Mouse (Mus musculus) left cerebral cortex, adult 2 months (tissue): Measurements from ENCODE around the gene Speg. TPM values are rescaled to one million over a fixed set of nuclear protein-coding genes. Genes with fewer than 3 reads are reported as not detected.

Experiments
- DNase-seq, 2 experiments: peaks; one replicate each; pipeline ENCODE4 v3.0.0; 2021 to 2022; ENCODE audit warnings: low spot score in 2 of 2, mixed read lengths in 1 of 2; ENCODE audit errors: extremely low spot score in 1 of 2
- H3K27ac ChIP-seq: fragments of 200-600 bp; 2 replicates; pipeline ENCODE4 v1.8.1; 2022
- H3K4me3 ChIP-seq: fragments of 200-600 bp; 2 replicates; pipeline ENCODE4 v1.8.1; 2022
- CTCF ChIP-seq: fragments of 200-600 bp; IDR thresholded peaks from 2 replicates; pipeline ENCODE4 v1.8.1; 2022; ENCODE audit warnings: antibody characterized with exemption, mild to moderate bottlenecking, moderate library complexity
- intact Hi-C: fragments of 180-260 bp; cut with DNase I; formaldehyde crosslinking; loops from one replicate; pipeline ENCODE4 v1.15.1; 2025
- total RNA-seq, 2 experiments: library from RNA; stranded (reverse); gene quantifications; 2 replicates each; pipeline ENCODE4 v1.2.3; 2021

Gene Speg
- total RNA-seq, 2 experiments from 2014 or later = 199 to 215 TPM

DNA sequence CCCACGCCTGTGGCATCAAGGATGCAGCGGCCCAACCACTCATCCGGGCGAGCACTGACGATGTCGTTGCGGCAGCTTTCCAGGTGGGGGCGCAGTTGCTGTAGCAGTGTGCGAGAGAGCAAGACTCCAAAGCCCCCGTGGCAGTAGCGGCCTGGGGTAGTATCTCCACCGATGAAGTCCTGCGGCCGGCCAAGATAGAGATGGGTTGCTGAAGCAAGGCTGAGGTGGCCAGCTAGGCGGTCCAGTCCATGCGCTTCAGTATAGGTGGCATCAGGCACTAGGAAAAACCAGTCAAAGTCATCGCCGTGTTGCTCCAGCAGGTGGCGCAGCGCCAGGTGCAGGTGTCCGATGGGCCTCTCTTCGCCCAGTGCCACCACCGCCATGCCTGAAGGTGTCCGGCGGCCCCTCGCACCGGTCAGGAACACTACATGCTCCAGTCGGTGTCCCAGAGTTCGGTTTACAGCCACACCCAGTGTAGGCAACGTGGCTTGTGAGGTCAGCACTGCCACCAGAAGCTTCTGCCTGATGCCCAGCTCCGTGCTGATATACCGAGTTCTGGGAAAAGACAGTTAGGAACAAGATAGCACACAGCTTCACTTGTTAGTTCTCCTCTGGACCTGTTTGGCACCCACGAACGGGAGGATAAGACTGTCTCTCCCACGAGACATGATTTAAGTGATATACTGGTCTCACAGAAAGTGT, 102.3 kb downstream of the Speg start:
- DNase-seq = peak; percentile 81 to 84
- peak; percentile 81 for TF ChIP-seq CTCF
- intact Hi-C loops = loop anchor here (5.0 kb wide), 1 partner anchor 90 kb away; no protein-coding TSS in a partner anchor
- Histone ChIP-seq H3K4me3 (peak overlapping the region; percentile 87), H3K27ac (no peak overlapping the region)

DNA sequence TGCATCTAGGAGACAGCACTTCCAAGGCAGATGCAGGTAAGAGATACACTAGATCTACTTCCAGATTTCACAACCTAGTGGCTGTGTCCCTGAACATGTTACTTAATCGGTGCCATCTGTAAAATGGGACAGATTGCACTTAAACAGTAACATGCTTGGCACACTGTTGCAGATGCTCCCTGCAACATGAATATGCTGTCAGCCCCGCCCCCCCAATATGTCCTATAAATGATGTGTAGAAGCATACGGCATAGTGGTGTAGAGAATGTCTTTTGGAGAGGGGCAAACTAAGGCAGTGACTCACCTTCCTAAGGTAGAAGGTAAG, 102.8 kb downstream of the Speg start:
- intact Hi-C loops = loop anchor here (2.0 to 5.0 kb wide), 4 partner anchors 81 to 119 kb away; no protein-coding TSS in a partner anchor
- DNase-seq = no peak
- peak overlapping the region; percentile 87 for H3K4me3 ChIP-seq
- H3K27ac ChIP-seq = no peak overlapping the region; the same call in 1 of the 2 replicates
- no peak for TF ChIP-seq CTCF

DNA sequence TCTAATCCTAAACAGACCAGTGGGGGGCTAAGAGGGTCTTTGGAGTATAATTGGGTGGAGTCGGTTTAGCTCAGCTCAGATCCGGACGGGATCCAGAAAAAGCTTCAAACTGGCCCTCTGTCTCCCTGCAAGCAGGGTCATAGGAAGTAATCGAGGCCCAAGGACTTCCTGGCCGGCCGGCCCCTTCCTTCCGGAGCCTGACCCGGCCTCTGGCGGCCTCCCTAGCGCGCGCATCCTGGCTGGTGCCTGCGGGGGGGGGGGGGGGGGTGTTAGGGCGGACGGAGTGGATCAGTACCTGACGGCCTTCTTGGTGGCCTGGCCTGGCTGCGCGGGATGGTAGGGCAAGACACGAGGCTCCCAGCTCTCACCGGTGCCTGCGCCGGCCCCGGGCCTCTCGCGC, 103.4 kb downstream of the Speg start:
- Histone ChIP-seq H3K27ac (peak overlapping the region; percentile 98), H3K4me3 (peak overlapping the region; percentile 87)
- TF ChIP-seq CTCF = no peak
- DNase-seq = no peak
- intact Hi-C loops = loop anchor here (2.0 to 5.0 kb wide), 4 partner anchors 80 to 118 kb away; no protein-coding TSS in a partner anchor

- H3K4me3 ChIP-seq = peak within 1 kb of the TSS; percentile 87
- DNase-seq = peak; percentile 95 to 98
- peak within 1 kb of the TSS; percentile 98 for H3K27ac ChIP-seq
- no peak for TF ChIP-seq CTCF
- intact Hi-C loops = loop anchor here (2.0 to 5.0 kb wide), 4 partner anchors 80 to 118 kb away; no protein-coding TSS in a partner anchor
Observed at GRCm38 (mm10) chr1:75478916-75479634, 104.0 kb downstream of the Speg start, which contains the start of the genes Chpf and Tmem198. Gene Chpf (minus strand): TSS chr1:75479307. Gene Tmem198 (plus strand): TSS chr1:75479532.

DNA sequence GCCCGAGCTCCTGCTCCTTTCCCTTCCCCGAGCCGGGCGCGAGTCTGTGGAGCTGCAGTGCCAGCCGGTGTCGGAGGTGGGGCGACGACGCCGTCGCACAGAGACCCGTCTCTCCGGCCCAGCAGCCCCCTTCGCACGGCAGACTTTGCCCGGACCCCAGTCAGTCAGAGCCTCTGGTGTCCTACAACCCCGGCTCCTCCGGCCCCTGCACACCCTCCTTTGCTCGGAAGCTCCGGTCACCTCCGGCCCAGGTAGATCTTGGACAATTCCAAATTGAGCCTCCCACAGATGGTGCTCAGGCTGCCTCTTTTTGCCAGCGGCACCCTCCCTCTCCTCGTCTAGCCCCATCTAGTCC, 104.5 kb downstream of the Speg start:
- H3K4me3 ChIP-seq = peak overlapping the region; percentile 87
- no peak for DNase-seq
- TF ChIP-seq CTCF = no peak
- peak overlapping the region; percentile 98 for H3K27ac ChIP-seq
- intact Hi-C loops = loop anchor here (2.0 to 5.0 kb wide), 4 partner anchors 79 to 117 kb away; no protein-coding TSS in a partner anchor

- DNase-seq = no peak
- H3K27ac ChIP-seq = peak overlapping the region; percentile 98
- no peak for TF ChIP-seq CTCF
- H3K4me3 ChIP-seq = peak overlapping the region; percentile 87
- intact Hi-C loops = loop anchor here (1.0 kb wide), 1 partner anchor 25 kb away; no protein-coding TSS in a partner anchor
Observed at GRCm38 (mm10) chr1:75480036-75480435, 104.9 kb downstream of the Speg start.

- Histone ChIP-seq H3K4me3 (peak overlapping the region; percentile 87), H3K27ac (no peak overlapping the region; the same call in 1 of the 2 replicates)
- intact Hi-C loops = loop anchor here (1.0 kb wide), 1 partner anchor 25 kb away; no protein-coding TSS in a partner anchor
- DNase-seq = no peak
- no peak for TF ChIP-seq CTCF
Observed at GRCm38 (mm10) chr1:75480735-75481134, 105.6 kb downstream of the Speg start.

Other genes with a start within 250 kb of the Speg start
- gene Slc23a3, start 241.4 kb upstream of the Speg start, total RNA-seq = 1 to 10 TPM; 2.7 to 3.3 TPM
- gene Cnppd1, start 232.6 kb upstream of the Speg start, total RNA-seq = 10 to 100 TPM; 32.5 to 36.0 TPM
- 100 to 1,000 TPM; 199 to 200 TPM for gene Retreg2, start 232.5 kb upstream of the Speg start, total RNA-seq
- gene Zfand2b, start 206.7 kb upstream of the Speg start, total RNA-seq = 10 to 100 TPM; 27.6 to 28.9 TPM
- gene Abcb6, start 194.9 kb upstream of the Speg start, total RNA-seq = 10 to 100 TPM; 24.9 to 25.4 TPM
- 10 to 100 TPM; 25.7 to 30.7 TPM for gene Ankzf1, start 183.1 kb upstream of the Speg start, total RNA-seq
- 100 to 1,000 TPM; 131 to 132 TPM for gene Atg9a, start 183.1 kb upstream of the Speg start, total RNA-seq
- 10 to 100 TPM; 12.7 to 15.6 TPM for gene Glb1l, start 164.5 kb upstream of the Speg start, total RNA-seq
- 10 to 100 TPM; 85.6 to 86.0 TPM for gene Stk16, start 164.5 kb upstream of the Speg start, total RNA-seq
- 100 to 1,000 TPM; 594 to 616 TPM for gene Tuba4a, start 155.4 kb upstream of the Speg start, total RNA-seq
- gene A630095N17Rik, start 143.2 kb upstream of the Speg start, total RNA-seq = not detected
- 100 to 1,000 TPM in 1 of 2 experiments, 10 to 100 TPM in 1; 93.6 to 102 TPM for gene Dnajb2, start 138.9 kb upstream of the Speg start, total RNA-seq
- gene Ptprn, start 110.8 kb upstream of the Speg start, total RNA-seq = 100 to 1,000 TPM; 507 to 550 TPM
- gene Resp18, start 96.9 kb upstream of the Speg start, total RNA-seq = 100 to 1,000 TPM; 144 to 184 TPM
- 10 to 100 TPM; 49.4 to 53.0 TPM for gene Dnpep, start 57.3 kb upstream of the Speg start, total RNA-seq
- gene Des, start 15.0 kb upstream of the Speg start, total RNA-seq = 1 to 10 TPM in 1 of 2 experiments, under 1 TPM in 1; 0.77 to 1.7 TPM
- 10 to 100 TPM; 65.0 to 69.4 TPM for gene Gmppa, start 60.6 kb downstream of the Speg start, total RNA-seq
- gene Asic4, start 75.1 kb downstream of the Speg start, total RNA-seq = 10 to 100 TPM in 1 of 2 experiments, 1 to 10 TPM in 1; 8.7 to 13.2 TPM
- 10 to 100 TPM; 80.5 to 87.3 TPM for gene Chpf, start 104.0 kb downstream of the Speg start, total RNA-seq
- gene Tmem198, start 104.2 kb downstream of the Speg start, total RNA-seq = 100 to 1,000 TPM; 110 to 112 TPM
- gene Obsl1, start 131.2 kb downstream of the Speg start, total RNA-seq = 10 to 100 TPM; 29.3 to 29.8 TPM
- 10 to 100 TPM; 24.8 to 30.1 TPM for gene Inha, start 131.8 kb downstream of the Speg start, total RNA-seq
- gene Stk11ip, start 146.2 kb downstream of the Speg start, total RNA-seq = 10 to 100 TPM; 34.3 to 35.8 TPM
- gene Slc4a3, start 171.0 kb downstream of the Speg start, total RNA-seq = 100 to 1,000 TPM; 180 to 185 TPM